Mouse (Mus musculus): ENCODE measurements at regions not wholly inside any gene's neighbourhood (a gene's known extent, or its start where the extent isn't known, plus 50 kb on each side); places are given as distances from the start of the nearest gene placed in this dataset.

GRCm38 (mm10) chr16:92975090-92975489, 149.1 kb upstream of the Runx1 start:
- intact Hi-C loops (cut with DNase I): no loop called here
- no peak for TF ChIP-seq CTCF (IDR thresholded peaks at IDR 0.05)

GRCm38 (mm10) chr16:92972681-92973080, 146.7 kb upstream of the Runx1 start:
- TF ChIP-seq CTCF (IDR thresholded peaks at IDR 0.05): no peak
- Histone ChIP-seq H3K27ac (no peak overlapping the region), H3K4me3 (no peak overlapping the region)
- no peak for DNase-seq (ENCODE audit: extremely low spot score in 1 of 2, low spot score in 2 of 2)
- intact Hi-C loops (cut with DNase I): no loop called here

More at GRCm38 (mm10) chr16:92975090-92975489, 149.1 kb upstream of the Runx1 start:
- no peak for DNase-seq (ENCODE audit: extremely low spot score in 1 of 2, low spot score in 2 of 2)
- no peak overlapping the region for H3K4me3 ChIP-seq
- no peak overlapping the region for H3K27ac ChIP-seq

GRCm38 (mm10) chr16:92971956-92972355, 146.0 kb upstream of the Runx1 start:
- TF ChIP-seq CTCF (IDR thresholded peaks at IDR 0.05): no peak
- DNase-seq (ENCODE audit: extremely low spot score in 1 of 2, low spot score in 2 of 2): no peak

DNA sequence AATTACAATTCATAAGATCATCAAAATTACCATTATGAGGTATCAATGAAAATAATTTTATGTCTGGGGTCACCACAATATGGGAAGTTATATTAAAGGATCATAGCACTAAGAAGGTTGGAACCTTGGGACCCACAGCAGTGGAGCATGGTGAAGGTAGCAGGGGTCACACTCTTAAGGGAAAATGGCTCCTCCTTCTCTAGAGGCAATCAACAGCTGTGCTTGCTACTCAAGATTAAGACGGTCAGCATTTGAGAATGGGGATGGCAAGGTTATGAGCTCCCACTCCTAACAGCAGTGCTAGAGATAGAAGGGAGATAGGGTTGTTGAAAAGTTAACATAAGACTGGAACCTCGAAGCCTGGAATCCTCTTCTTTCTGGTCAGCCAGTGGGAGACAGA, 144.6 kb upstream of the Runx1 start:
- Histone ChIP-seq H3K4me3 (no peak overlapping the region), H3K27ac (no peak overlapping the region)
- intact Hi-C loops (cut with DNase I): no loop called here
- DNase-seq (ENCODE audit: extremely low spot score in 1 of 2, low spot score in 2 of 2): no peak
- no peak for TF ChIP-seq CTCF (IDR thresholded peaks at IDR 0.05)

More at GRCm38 (mm10) chr16:92971956-92972355, 146.0 kb upstream of the Runx1 start:
- intact Hi-C loops (cut with DNase I): no loop called here
- Histone ChIP-seq H3K4me3 (no peak overlapping the region), H3K27ac (no peak overlapping the region)

- intact Hi-C loops (cut with DNase I): no loop called here
- no peak for TF ChIP-seq CTCF (IDR thresholded peaks at IDR 0.05)
- Histone ChIP-seq H3K4me3 (no peak overlapping the region), H3K27ac (no peak overlapping the region)
- DNase-seq (ENCODE audit: extremely low spot score in 1 of 2, low spot score in 2 of 2): no peak
Measured at GRCm38 (mm10) chr16:92969036-92969435, 143.1 kb upstream of the Runx1 start.

GRCm38 (mm10) chr16:92966069-92966866, 140.3 kb upstream of the Runx1 start:
- intact Hi-C loops (cut with DNase I): no loop called here
- Histone ChIP-seq H3K4me3 (no peak overlapping the region), H3K27ac (no peak overlapping the region)
- no peak for TF ChIP-seq CTCF (IDR thresholded peaks at IDR 0.05)
- no peak for DNase-seq (ENCODE audit: extremely low spot score in 1 of 2, low spot score in 2 of 2)

DNA sequence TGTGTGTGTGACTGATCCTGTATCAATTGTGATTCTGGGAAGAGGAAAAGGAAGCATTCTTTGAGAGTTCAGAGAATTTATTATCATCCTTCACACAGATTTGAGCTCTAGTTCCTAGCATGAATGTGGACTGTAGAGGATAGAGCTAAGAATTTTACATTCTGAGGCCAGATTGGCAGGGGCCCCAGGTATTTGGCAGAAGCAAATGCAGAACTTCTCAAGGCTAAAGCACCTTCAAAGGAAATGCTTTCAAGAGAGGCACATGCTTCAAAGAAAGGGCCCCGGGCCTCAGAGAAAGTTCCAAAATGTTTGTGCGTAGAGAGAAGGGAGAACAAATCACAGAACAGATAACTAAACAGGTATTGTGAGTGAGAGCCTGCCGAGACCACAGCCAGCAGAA, 139.7 kb upstream of the Runx1 start:
- no peak for DNase-seq (ENCODE audit: extremely low spot score in 1 of 2, low spot score in 2 of 2)
- Histone ChIP-seq H3K27ac (no peak overlapping the region), H3K4me3 (no peak overlapping the region)
- no peak for TF ChIP-seq CTCF (IDR thresholded peaks at IDR 0.05)
- intact Hi-C loops (cut with DNase I): no loop called here

GRCm38 (mm10) chr16:92963582-92963981, 137.6 kb upstream of the Runx1 start:
- Histone ChIP-seq H3K27ac (no peak overlapping the region), H3K4me3 (no peak overlapping the region)
- intact Hi-C loops (cut with DNase I): no loop called here
- no peak for TF ChIP-seq CTCF (IDR thresholded peaks at IDR 0.05)
- no peak for DNase-seq (ENCODE audit: extremely low spot score in 1 of 2, low spot score in 2 of 2)

DNA sequence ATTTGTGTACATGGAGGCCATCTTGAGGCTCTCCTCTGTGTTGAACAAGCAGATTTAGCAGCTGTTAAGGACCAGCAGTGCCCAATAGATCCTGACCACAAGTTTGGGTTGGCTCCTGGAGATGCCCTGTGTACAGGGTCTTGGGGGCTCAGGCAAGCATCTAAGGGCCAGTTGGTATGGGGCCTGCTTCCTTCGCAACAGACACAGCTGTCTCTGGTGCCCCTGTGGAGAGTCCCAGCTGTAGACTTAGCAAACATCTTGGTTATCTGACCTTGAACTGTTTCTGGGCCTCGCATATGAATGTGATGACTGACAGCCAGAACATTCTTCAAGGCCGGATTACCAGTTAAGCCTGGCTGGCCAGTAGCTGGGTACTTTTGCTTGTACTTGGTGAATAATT, 135.4 kb upstream of the Runx1 start:
- no peak for DNase-seq (ENCODE audit: extremely low spot score in 1 of 2, low spot score in 2 of 2)
- Histone ChIP-seq H3K27ac (no peak overlapping the region), H3K4me3 (no peak overlapping the region)
- intact Hi-C loops (cut with DNase I): no loop called here
- no peak for TF ChIP-seq CTCF (IDR thresholded peaks at IDR 0.05)

GRCm38 (mm10) chr16:92960740-92961139, 134.8 kb upstream of the Runx1 start:
- Histone ChIP-seq H3K27ac (no peak overlapping the region), H3K4me3 (no peak overlapping the region)
- DNase-seq (ENCODE audit: extremely low spot score in 1 of 2, low spot score in 2 of 2): no peak
- intact Hi-C loops (cut with DNase I): no loop called here
- no peak for TF ChIP-seq CTCF (IDR thresholded peaks at IDR 0.05)

DNA sequence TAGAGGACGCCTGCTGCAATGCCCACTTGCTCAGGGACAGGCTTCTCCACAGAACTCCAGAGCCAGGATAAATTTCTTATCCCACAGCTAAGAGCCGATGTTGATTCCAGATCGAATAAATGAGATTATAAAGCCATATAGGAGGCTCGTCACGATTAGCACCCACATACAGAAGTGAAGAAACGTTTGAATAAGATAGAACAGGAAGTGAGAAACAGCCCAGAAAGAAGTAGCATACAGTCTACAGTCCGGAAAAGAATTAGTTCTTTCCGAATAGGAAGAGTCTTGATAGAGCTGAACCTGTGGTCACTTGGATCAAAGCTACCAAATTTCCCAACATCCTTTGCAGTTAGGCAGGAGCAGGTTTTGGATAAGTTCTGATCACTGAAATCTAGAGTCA, 133.0 kb upstream of the Runx1 start:
- no peak overlapping the region for H3K4me3 ChIP-seq
- no peak overlapping the region for H3K27ac ChIP-seq
- intact Hi-C loops (cut with DNase I): no loop called here
- no peak for DNase-seq (ENCODE audit: extremely low spot score in 1 of 2, low spot score in 2 of 2)
- no peak for TF ChIP-seq CTCF (IDR thresholded peaks at IDR 0.05)

DNA sequence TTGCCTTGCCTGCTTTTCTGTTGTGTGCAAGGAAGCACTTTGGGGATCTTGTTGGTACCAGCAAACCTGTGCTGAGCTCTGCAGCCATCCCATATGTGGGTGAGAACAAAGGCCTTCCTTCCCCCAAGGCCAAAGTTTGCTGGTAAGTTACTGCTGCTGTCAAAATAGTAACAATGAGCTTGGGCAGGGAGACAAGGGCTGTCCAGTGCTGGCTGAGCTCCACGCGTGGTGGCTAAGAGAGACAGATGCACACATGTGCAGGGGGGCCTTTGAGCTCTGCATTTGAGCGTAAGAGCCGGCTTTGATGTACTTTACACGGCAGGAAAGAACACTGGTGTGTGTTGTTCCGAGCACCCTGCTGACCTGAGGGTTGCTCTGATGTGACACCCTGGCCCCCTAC, 132.2 kb upstream of the Runx1 start:
- DNase-seq (ENCODE audit: extremely low spot score in 1 of 2, low spot score in 2 of 2): no peak
- TF ChIP-seq CTCF (IDR thresholded peaks at IDR 0.05): no peak
- Histone ChIP-seq H3K27ac (no peak overlapping the region), H3K4me3 (no peak overlapping the region)
- intact Hi-C loops (cut with DNase I): no loop called here

GRCm38 (mm10) chr16:92955508-92955907, 129.6 kb upstream of the Runx1 start:
- no peak overlapping the region for H3K27ac ChIP-seq
- DNase-seq (ENCODE audit: extremely low spot score in 1 of 2, low spot score in 2 of 2): no peak
- H3K4me3 ChIP-seq: no peak overlapping the region
- intact Hi-C loops (cut with DNase I): no loop called here
- TF ChIP-seq CTCF (IDR thresholded peaks at IDR 0.05): no peak
